Mouse (Mus musculus): ENCODE data around the gene Spats2l.

DNA sequence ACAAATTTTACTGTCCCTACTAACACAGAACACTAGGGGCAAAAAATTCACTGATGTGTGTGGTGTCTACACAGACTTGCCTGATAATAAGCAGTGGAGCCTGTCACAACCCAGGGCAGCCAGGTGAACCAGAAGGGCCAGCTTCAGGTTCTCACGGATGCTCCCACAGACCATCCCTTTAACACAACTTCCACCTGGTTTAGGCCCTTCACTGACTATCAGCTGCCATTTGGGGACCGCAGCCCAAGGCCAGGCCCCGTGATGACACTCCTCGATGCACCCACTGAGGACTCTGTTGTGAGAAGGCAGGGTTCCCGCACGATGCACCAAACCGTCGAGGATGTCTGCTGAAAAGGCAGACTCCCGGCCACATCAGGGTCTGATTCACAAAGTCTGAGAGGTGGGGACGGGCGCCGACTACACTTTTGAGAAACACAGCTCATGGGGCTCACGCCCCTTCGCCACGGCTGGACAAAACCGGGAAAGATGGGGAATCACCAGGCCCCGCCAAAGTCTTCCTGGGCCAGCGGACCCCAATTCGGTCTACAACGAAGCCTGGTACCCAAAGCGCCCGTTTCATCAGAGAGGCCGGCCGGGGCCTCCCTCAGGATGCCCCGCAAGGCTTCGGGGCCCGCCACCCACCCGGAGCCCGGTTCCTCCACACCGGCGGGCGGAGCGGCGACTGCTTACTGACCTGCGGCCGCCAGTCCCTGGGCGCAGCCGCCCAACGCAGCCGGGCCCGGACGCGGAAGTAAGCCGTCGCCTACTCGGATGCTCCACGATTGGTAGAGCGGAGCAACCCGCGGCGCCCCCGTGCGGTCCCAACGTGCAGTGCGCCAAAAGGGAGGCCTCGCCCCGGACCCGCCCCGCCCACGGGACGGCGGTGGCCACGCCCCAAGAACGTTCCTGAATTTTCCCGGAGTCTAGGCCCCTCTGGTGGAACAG is 195.6 kb downstream of the Spats2l start:
- peak; percentile 81 for TF ChIP-seq NRF1 (IDR thresholded peaks at IDR 0.05; ENCODE audit: low read depth, low read length)
- TF ChIP-seq IRF4 (IDR thresholded peaks at IDR 0.05; ENCODE audit: low read depth, low read length), result no peak; the same call in 1 of the 2 replicates
- TF ChIP-seq CTCF (conservative IDR thresholded peaks at IDR 0.05 in 1 of 2, IDR thresholded peaks at IDR 0.05 in 1 of 2; ENCODE audit: low read depth in 2 of 2, low read length in 2 of 2), result peak in 1 of 2 experiments; percentile 78; a peak in 2 of 4 replicates
- TF ChIP-seq EP300 (IDR thresholded peaks at IDR 0.05; ENCODE audit: low read length), result no peak
- no peak for TF ChIP-seq PAX5 (IDR thresholded peaks at IDR 0.05; ENCODE audit: low read length)
- TF ChIP-seq UBTF (IDR thresholded peaks at IDR 0.05; ENCODE audit: low read depth, low read length), result peak; percentile 90
- TF ChIP-seq POLR2A (IDR thresholded peaks at IDR 0.05; ENCODE audit: low read depth, low read length), result peak; percentile 90
- no peak for TF ChIP-seq ZKSCAN1 (IDR thresholded peaks at IDR 0.05; ENCODE audit: borderline replicate concordance, low read depth, low read length)
- peak; percentile 55 for TF ChIP-seq RAD21 (IDR thresholded peaks at IDR 0.05; ENCODE audit: low read depth, low read length)
- no peak for TF ChIP-seq RCOR1 (conservative IDR thresholded peaks at IDR 0.05; ENCODE audit: low read depth, low read length)
- peak; percentile 53 for TF ChIP-seq SMC3 (IDR thresholded peaks at IDR 0.05; ENCODE audit: low read depth, low read length)
- no peak for TF ChIP-seq E2F4 (IDR thresholded peaks at IDR 0.05; ENCODE audit: insufficient replicate concordance, low read depth, low read length)

Data from CH12.LX (cell line).